In genomic region chr12:59129038-59129437, GRCm38 (mm10) we compare ENCODE assay signal across 8 mouse cellular contexts. TPM values are rescaled to one million over a fixed set of nuclear protein-coding genes. Genes with fewer than 3 reads are reported as not detected.
DNase-seq lines count a peak whose midpoint lies in the region; ATAC-seq and TF ChIP-seq lines count a peak whose summit lies in the region.

No protein-coding gene starts in this region.

- no peak for TF ChIP-seq CTCF in MEL (IDR thresholded peaks at IDR 0.05 in 2 of 3, conservative IDR thresholded peaks at IDR 0.05 in 1 of 3; ENCODE audit: control insufficient read depth in 1 of 3, insufficient read depth in 1 of 3, low read depth in 2 of 3, low read length in 3 of 3, poor library complexity in 1 of 3, severe bottlenecking in 1 of 3)

- H3K4me3 ChIP-seq in forebrain, embryonic 14.5 days (ENCODE audit: low read depth, low read length), result no peak overlapping the region
- H3K4me3 ChIP-seq in forebrain, embryonic 12.5 days (replicated peaks), result no peak overlapping the region
- H3K4me3 ChIP-seq in MEL (ENCODE audit: control insufficient read depth in 1 of 2, insufficient read depth in 1 of 2, low read depth in 2 of 2, low read length in 2 of 2), result no peak overlapping the region
- H3K4me3 ChIP-seq in heart, embryonic 15.5 days, result peak overlapping the region; percentile 99; the same call in 1 of the 2 replicates
- H3K4me3 ChIP-seq in limb, embryonic 15.5 days, result peak overlapping the region; percentile 95

- H3K79me2 ChIP-seq in MEL (ENCODE audit: control insufficient read depth, insufficient read depth, low read length, poor library complexity), result peaks cover 31% of the 10 kb centered on the region

- no peaks in the 10 kb centered on the region for H3K27me3 ChIP-seq in forebrain, embryonic 14.5 days (replicated peaks; ENCODE audit: control insufficient read depth, insufficient read depth, low read length)
- no peaks in the 10 kb centered on the region for H3K27me3 ChIP-seq in forebrain, embryonic 12.5 days
- H3K27me3 ChIP-seq in MEL (ENCODE audit: control insufficient read depth in 1 of 2, insufficient read depth in 2 of 2, low read length in 2 of 2), result no peaks in the 10 kb centered on the region
- H3K27me3 ChIP-seq in heart, embryonic 15.5 days, result no peaks in the 10 kb centered on the region
- no peaks in the 10 kb centered on the region for H3K27me3 ChIP-seq in limb, embryonic 15.5 days

- TF ChIP-seq RAD21 in MEL (IDR thresholded peaks at IDR 0.05; ENCODE audit: low read depth, low read length), result no peak

- 43% methylated on average over 7 of the region's 7 CpGs for WGBS in forebrain, embryonic 14.5 days
- 54% methylated on average over 7 of the region's 7 CpGs for WGBS in forebrain, embryonic 12.5 days
- 35% methylated on average over 7 of the region's 7 CpGs for WGBS in heart, embryonic 15.5 days
- 21% methylated on average over 7 of the region's 7 CpGs for WGBS in limb, embryonic 15.5 days

- TF ChIP-seq EP300 in MEL (IDR thresholded peaks at IDR 0.05; ENCODE audit: low read depth in 1 of 2, low read length in 2 of 2), result no peak

- TF ChIP-seq POLR2A in MEL (IDR thresholded peaks at IDR 0.05; ENCODE audit: control insufficient read depth in 1 of 2, insufficient read depth in 1 of 2, low read depth in 1 of 2, low read length in 2 of 2, poor library complexity in 1 of 2), result no peak

- no peak overlapping the region for H3K27ac ChIP-seq in forebrain, embryonic 14.5 days (ENCODE audit: low read depth, low read length)
- H3K27ac ChIP-seq in forebrain, embryonic 12.5 days, result no peak overlapping the region
- no peak overlapping the region for H3K27ac ChIP-seq in MEL (ENCODE audit: control insufficient read depth, low read depth, low read length)
- H3K27ac ChIP-seq in heart, embryonic 15.5 days, result no peak overlapping the region
- peak overlapping the region; percentile 27; the same call in 1 of the 2 replicates for H3K27ac ChIP-seq in limb, embryonic 15.5 days

- no peak for ATAC-seq in forebrain, embryonic 14.5 days
- ATAC-seq in forebrain, embryonic 12.5 days (ENCODE audit: low FRiP score), result no peak
- ATAC-seq in heart, embryonic 15.5 days (replicated peaks; ENCODE audit: insufficient number of reproducible peaks, insufficient read depth, low FRiP score, low read depth), result no peak
- ATAC-seq in limb, embryonic 15.5 days (ENCODE audit: insufficient number of reproducible peaks, low FRiP score, low TSS enrichment, low read depth), result no peak
- ATAC-seq in granulocyte monocyte progenitor cell, adult 5-6 weeks (replicated peaks; ENCODE audit: poor library complexity, severe bottlenecking), result no peak

- peaks cover 11% of the 10 kb centered on the region for H3K4me1 ChIP-seq in forebrain, embryonic 14.5 days (ENCODE audit: control insufficient read depth, insufficient read depth, low read length)
- peaks cover 26% of the 10 kb centered on the region for H3K4me1 ChIP-seq in forebrain, embryonic 12.5 days
- H3K4me1 ChIP-seq in MEL (ENCODE audit: control insufficient read depth in 1 of 2, insufficient read depth in 2 of 2, low read length in 2 of 2), result 0 out of 4 replicates have a peak, but pooled peaks cover 2 to 3% of the 10 kb centered on the region in 2 experiments
- peaks cover 14% of the 10 kb centered on the region for H3K4me1 ChIP-seq in heart, embryonic 15.5 days (replicated peaks)
- H3K4me1 ChIP-seq in limb, embryonic 15.5 days, result peaks cover 15% of the 10 kb centered on the region

- 0 out of 2 replicates have a peak overlapping the region, but pooled peaks have one; percentile 16 for H3K4me2 ChIP-seq in forebrain, embryonic 14.5 days (ENCODE audit: low read length)
- H3K4me2 ChIP-seq in forebrain, embryonic 12.5 days, result no peak overlapping the region
- H3K4me2 ChIP-seq in heart, embryonic 15.5 days, result peak overlapping the region; percentile 79
- peak overlapping the region; percentile 63 for H3K4me2 ChIP-seq in limb, embryonic 15.5 days

- intact Hi-C loops in left cerebral cortex, postnatal 14 days (cut with DNase I), result no loop called here

- DNase-seq in forebrain, embryonic 14.5 days (ENCODE audit: low spot score), result peak; percentile 9
- peak; percentile 44 for DNase-seq in MEL (ENCODE audit: low read depth, low spot score)
- no peak for DNase-seq in frontal cortex, postnatal 36 days (ENCODE audit: low spot score in 2 of 2)
- no peak for DNase-seq in left cerebral cortex, postnatal 14 days (ENCODE audit: low spot score in 2 of 2)

- no peaks in the 10 kb centered on the region for H3K9me3 ChIP-seq in forebrain, embryonic 14.5 days (replicated peaks; ENCODE audit: control insufficient read depth, low read length)
- H3K9me3 ChIP-seq in forebrain, embryonic 12.5 days, result no peaks in the 10 kb centered on the region
- no peaks in the 10 kb centered on the region for H3K9me3 ChIP-seq in MEL (replicated peaks; ENCODE audit: insufficient read depth, low read length)
- H3K9me3 ChIP-seq in heart, embryonic 15.5 days (replicated peaks), result no peaks in the 10 kb centered on the region
- H3K9me3 ChIP-seq in limb, embryonic 15.5 days, result no peaks in the 10 kb centered on the region

- H3K9ac ChIP-seq in forebrain, embryonic 14.5 days (ENCODE audit: low read length), result no peak overlapping the region
- H3K9ac ChIP-seq in forebrain, embryonic 12.5 days, result no peak overlapping the region
- H3K9ac ChIP-seq in MEL (ENCODE audit: control insufficient read depth, low read depth, low read length, poor library complexity, severe bottlenecking), result no peak overlapping the region
- H3K9ac ChIP-seq in heart, embryonic 15.5 days, result no peak overlapping the region
- no peak overlapping the region for H3K9ac ChIP-seq in limb, embryonic 15.5 days

- no peaks in the 10 kb centered on the region for H3K36me3 ChIP-seq in forebrain, embryonic 14.5 days (ENCODE audit: control insufficient read depth, insufficient read depth, low read length)
- H3K36me3 ChIP-seq in forebrain, embryonic 12.5 days (replicated peaks), result no peaks in the 10 kb centered on the region
- peaks cover 0 to 11% of the 10 kb centered on the region in 2 experiments; a peak in 2 of 4 replicates for H3K36me3 ChIP-seq in MEL (ENCODE audit: control insufficient read depth in 1 of 2, insufficient read depth in 2 of 2, low read length in 2 of 2)
- H3K36me3 ChIP-seq in heart, embryonic 15.5 days, result no peaks in the 10 kb centered on the region
- H3K36me3 ChIP-seq in limb, embryonic 15.5 days, result no peaks in the 10 kb centered on the region

TF ChIP-seq in MEL, 35 proteins besides CTCF, POLR2A, EP300 and RAD21:
- TF ChIP-seq NRF1 (IDR thresholded peaks at IDR 0.05; ENCODE audit: insufficient read depth, low read depth, low read length, poor library complexity, severe bottlenecking), result no peak

RNA-seq across cellular contexts. Expression of gene Mia2, which starts 33.4 kb away (rescaled TPM):
- 32.3 and 33.8 TPM in 2 replicates for polyA plus RNA-seq in forebrain, embryonic 14.5 days (2014; fragmentation: Nextera tagmentation; extraction: Ambion mirVana)
- 49.1 and 52.2 TPM in 2 replicates for polyA plus RNA-seq in forebrain, embryonic 12.5 days (2016; fragmentation: Nextera tagmentation; extraction: Ambion mirVana)
- 103 and 134 TPM in 2 replicates for total RNA-seq in MEL (2012; rRNA removed)
- 100 to 1,000 TPM in 1 of 2 experiments, not detected in 1; 175 TPM for polyA plus RNA-seq in MEL (2012; ENCODE audit: insufficient read depth in 1 of 2, insufficient read length in 2 of 2, low read depth in 1 of 2, low replicate concordance in 2 of 2, missing spikeins in 1 of 2)
- 39.6 and 44.8 TPM in 2 replicates for polyA plus RNA-seq in heart, embryonic 15.5 days (2015; fragmentation: Nextera tagmentation; extraction: Ambion mirVana)
- polyA plus RNA-seq in limb, embryonic 15.5 days (2015; fragmentation: Nextera tagmentation; extraction: Ambion mirVana), result 63.0 and 68.1 TPM in 2 replicates
- 86.2 and 124 TPM in 2 replicates for total RNA-seq in granulocyte monocyte progenitor cell, adult 5-6 weeks (2014; fragmentation: Nextera tagmentation)
- 119 and 151 TPM in 2 replicates for total RNA-seq in granulocyte monocyte progenitor cell, adult 5-6 weeks (2017)
- total RNA-seq in left cerebral cortex, postnatal 14 days (2021), result 10 to 100 TPM; 46.3 to 47.9 TPM

Comparison
In these comparisons a context has a peak if more than half of its experiments do, and no peak if none do; other contexts are left out.
1. DNase-seq: peak in forebrain, embryonic 14.5 days (single experiment) and MEL (single experiment); none in frontal cortex, postnatal 36 days (0 of 2) and left cerebral cortex, postnatal 14 days (0 of 2).
2. H3K4me3 ChIP-seq: peak in heart, embryonic 15.5 days (single experiment) and limb, embryonic 15.5 days (single experiment); none in forebrain, embryonic 14.5 days (single experiment), forebrain, embryonic 12.5 days (single experiment) and MEL (0 of 2).